Mouse (Mus musculus): ENCODE data around the gene Narfl.
A peak's percentile ranks its signal among the peaks of the same experiment; 100 is the strongest.

Narfl gene

GRCm38 (mm10) chr17:25761561-25761970 lies 12.0 kb upstream of the Narfl start:
- no peak for DNase-seq (ENCODE audit: extremely low spot score, low spot score)

- no peak for DNase-seq (ENCODE audit: extremely low spot score, low spot score)
Measured at GRCm38 (mm10) chr17:25762591-25762990, 11.0 kb upstream of the Narfl start.

DNA sequence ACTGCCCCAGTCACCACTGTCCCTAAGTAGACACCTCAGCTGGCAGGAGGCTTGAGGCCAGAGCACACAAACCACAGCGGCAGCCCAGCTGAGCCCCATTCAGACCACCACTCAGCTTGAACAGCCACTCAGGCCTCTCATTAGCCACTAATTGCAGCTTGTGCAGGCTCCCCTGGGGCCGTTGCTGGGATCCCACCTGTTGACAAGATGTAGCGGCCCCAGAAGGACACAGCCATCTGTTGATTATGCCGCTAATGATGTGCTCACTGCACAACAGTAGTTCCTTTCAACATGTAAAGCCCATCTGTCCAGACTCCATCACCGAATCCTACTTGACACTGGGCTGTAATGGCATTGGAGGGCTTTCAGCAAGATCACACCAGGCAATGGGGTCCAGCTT lies 7.7 kb upstream of the Narfl start:
- DNase-seq (ENCODE audit: extremely low spot score, low spot score): no peak

GRCm38 (mm10) chr17:25769331-25769730 lies 4.2 kb upstream of the Narfl start:
- no peak for DNase-seq (ENCODE audit: extremely low spot score, low spot score)

DNA sequence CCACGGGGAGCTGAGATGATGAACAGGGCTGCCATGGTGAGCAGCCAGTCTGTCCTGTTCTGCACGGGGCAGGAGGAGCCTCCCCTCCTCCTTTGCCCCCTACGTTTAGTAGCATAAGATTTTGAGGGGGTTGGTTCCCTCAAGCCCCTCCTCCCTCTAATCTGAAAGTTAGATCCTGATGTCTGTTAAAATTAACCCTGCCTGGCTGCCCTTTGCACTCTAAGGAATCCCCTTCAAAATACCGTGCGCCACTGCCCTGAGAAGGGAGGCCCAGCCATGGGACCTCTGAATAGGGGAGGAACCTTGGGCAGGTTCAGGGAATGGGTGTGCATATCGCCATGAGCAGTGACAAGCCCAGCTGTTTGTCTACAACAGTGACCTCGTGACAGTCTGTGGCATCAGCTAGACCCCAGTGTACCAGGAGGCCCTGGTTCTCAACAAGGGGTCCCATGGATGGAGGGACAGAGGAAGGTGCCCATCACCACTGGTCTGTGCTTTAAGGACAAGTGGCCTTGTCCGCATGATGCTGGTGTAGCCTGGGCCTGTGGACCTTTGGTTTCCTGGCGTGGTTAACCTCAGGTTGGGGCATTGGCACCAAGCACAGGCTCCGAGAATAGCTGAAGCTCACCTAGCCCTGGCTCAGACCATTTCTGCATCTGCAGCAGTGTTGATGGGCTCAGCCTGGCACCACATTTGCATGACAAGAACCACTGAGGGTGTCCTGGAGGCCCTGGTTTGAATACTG lies 1.9 kb downstream of the Narfl start:
- no peak for DNase-seq (ENCODE audit: extremely low spot score, low spot score)

DNA sequence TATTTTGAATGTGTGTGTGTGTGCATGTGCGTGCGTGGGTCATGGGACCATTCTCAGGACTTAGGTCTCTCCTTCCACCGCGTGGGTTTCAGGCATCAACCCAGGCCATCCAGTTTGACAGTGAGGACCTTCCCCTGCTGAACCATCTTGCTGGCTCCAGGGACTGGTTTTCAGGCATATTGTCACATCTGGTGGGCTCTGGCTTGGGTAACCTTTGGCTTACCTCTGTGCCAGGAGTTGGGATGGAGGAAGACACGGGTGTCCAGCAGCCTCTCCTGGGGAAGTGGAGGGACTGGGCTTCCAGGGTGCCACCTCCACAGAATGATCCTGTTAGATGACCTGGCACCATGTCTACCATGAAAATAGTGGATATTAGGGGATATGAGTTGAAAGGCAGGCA lies 4.4 kb downstream of the Narfl start:
- DNase-seq (ENCODE audit: extremely low spot score, low spot score): no peak

DNA sequence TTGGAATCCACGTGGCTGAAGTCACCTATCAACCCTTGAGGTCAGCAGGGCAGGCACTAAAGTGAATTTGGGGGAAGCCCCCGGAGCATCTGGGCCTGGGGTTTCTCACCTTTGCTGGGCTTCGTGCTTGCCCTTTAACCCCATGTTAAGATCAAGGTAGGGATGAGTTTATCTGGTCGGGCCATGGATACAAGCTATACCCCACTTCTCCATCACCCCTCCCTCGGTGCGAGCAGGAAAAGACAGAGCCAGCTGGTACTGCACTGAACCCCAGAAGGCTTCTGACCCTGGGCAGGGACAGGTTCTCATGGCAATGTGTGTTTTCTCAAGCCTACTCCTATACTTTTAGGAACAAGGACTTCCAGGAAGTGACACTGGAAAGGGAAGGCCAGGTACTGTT lies 7.8 kb downstream of the Narfl start:
- no peak for DNase-seq (ENCODE audit: extremely low spot score, low spot score)

GRCm38 (mm10) chr17:25783086-25783485 lies 9.5 kb downstream of the Narfl start:
- DNase-seq (ENCODE audit: extremely low spot score, low spot score): no peak

DNA sequence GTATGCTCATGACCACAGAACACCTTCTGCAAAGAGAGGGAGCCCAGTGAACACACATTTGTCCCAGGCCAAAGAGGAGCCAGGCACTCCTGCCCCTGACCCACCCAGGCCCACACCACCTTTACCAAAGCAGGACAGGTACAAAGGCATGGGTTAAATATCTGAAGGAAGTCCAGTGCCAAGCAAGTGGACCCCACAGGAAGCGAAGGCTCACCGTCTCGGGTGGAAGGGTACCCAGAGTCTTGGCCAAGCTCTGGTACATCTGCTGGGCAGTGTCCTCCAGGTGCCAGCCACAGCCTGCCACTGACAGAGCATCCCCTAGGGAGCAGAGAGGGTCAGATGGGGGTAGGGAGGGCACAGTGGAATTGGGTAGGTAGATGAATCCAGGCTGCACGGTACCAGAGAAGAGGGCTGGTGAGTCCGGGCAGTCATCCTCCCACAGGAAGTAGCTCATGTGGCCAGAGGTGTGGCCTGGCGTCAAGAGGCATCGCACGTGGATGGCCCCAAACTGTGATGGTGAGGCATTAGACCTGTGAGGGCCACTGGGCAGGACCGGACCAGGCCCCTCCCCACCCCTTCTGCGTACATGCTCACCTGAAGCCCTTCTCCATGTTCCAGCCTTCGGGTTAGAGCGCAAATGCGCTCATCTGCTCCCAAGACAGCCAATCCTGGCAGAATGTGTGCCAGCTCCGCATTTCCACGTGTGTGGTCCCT lies 10.4 kb downstream of the Narfl start:
- no peak for DNase-seq (ENCODE audit: extremely low spot score, low spot score)

DNA sequence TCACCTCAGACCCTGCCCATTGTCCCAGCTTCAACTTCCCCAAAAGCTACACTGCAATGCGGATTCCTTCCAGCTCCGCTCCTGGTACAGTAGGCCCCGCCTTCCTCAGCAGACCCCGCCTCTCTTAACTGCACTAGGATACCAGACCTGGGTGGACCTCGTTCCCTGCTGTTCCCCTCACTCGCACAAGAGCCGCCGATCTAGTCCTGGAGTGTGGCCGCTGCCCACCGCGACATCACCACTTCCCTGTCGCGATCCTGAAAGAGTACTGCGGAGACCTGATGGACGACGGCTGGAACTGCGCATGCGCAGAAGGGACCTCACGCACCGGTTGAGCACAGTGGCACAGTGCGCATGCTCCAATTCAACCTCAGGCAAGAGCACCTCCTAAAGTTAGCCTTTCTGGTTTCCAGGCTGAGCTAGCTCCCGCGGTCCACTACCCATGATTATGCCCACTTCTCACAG lies 11.7 kb downstream of the Narfl start, which contains the start of gene Haghl:
Gene Haghl (minus strand): TSS at position 393 of the 465 bp plus-strand sequence.
- DNase-seq (ENCODE audit: extremely low spot score, low spot score): peak; percentile 99

GRCm38 (mm10) chr17:25786280-25786679 lies 12.7 kb downstream of the Narfl start, which contains the start of gene Ccdc78:
TSS of gene Ccdc78 (plus strand) at chr17:25786580.
- DNase-seq (ENCODE audit: extremely low spot score, low spot score): no peak

GRCm38 (mm10) chr17:25786781-25787504 lies 13.4 kb downstream of the Narfl start:
- no peak for DNase-seq (ENCODE audit: extremely low spot score, low spot score)

DNA sequence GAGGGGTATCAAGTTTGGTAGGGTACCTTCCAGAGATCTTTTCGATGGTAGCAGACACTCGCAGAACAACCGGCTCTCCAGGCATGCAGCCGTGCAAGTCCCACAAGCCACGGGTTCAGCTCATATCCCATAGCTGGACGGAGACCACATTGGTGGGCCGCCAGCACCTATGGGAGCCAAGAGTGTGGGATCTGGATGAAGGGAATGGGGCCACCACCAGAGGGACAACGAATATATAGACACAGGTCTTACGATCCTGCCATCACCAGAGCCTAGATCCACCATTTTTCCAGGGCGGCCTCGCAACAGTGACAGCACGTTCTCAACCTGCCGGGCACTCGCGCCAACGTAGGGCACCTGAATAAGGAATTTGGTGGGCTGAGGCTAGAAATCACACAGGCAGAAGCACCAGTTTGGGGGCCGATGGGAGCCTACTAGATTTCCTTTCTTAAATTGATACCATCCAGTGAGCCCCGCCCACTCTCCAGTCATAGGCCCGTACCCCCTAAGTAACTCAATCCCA lies 17.8 kb downstream of the Narfl start:
- DNase-seq (ENCODE audit: extremely low spot score, low spot score): peak; percentile 35

GRCm38 (mm10) chr17:25791843-25792527 lies 18.4 kb downstream of the Narfl start:
- peak; percentile 89 for DNase-seq (ENCODE audit: extremely low spot score, low spot score)

DNA sequence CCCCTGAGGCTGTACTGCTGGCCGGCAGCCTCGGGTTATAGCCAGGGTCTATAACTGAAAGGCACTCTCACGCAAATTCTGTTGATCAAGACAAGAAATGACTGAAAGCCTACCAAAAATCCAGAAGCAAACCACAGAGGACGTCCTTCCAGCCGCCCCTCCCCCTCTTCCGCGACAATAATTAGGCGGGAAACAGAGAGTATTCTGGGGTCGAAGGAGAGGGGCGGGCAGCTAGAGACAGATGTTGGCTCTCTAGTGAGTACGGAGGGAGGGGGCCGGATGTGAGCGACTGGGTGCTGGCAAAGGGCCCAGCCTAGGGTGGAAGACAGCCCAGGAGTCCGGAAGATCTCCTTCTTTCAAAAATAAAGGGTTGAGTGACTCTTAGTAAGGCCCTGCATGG lies 19.0 kb downstream of the Narfl start, which contains the start of gene Fam173a:
Gene Fam173a (minus strand): TSS at position 287 of the 400 bp plus-strand sequence.
- peak; percentile 74 for DNase-seq (ENCODE audit: extremely low spot score, low spot score)

DNA sequence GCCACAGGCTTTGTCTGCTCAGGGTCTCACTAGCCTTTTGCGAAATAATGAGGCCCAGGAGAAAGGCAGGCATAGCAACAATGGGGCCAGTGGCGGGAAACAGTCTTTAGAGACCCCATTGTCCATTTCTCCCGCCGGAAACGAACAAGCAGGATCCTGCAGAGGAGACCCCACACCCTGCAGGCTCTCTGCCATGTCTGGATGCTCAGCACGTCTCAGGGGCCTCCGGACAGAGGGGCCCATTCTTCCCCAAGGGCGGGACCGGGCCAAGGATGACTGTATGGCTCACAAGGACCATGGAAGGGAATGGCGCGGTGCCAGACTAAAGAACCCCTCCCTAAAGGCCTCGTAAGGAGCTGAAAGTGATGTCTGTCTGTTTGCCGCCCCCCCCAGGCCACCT lies 20.6 kb downstream of the Narfl start:
- peak; percentile 49 for DNase-seq (ENCODE audit: extremely low spot score, low spot score)

DNA sequence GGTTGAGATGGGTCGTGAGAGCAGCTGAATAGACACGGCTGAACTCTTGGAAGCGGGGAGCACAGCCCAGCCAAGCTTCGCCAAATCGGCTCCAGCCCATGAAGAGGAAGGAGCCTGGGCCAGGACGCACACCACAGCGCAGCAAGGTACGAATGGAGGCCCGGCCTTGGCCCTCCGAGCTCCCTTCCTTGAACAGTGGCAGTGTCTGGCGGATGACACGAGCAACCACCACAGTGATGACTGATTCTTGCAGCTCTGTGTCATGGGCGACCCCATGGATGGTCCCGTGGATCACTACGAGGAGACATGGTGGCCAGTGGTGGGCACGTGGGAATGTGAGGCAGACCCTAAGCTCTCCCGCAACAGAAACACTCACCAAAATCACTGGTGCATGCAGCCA lies 21.4 kb downstream of the Narfl start:
- no peak for DNase-seq (ENCODE audit: extremely low spot score, low spot score)

GRCm38 (mm10) chr17:25795609-25796092 lies 22.1 kb downstream of the Narfl start, which contains the start of gene AC134908.4:
TSS of gene AC134908.4 (minus strand) at chr17:25795659.
- DNase-seq (ENCODE audit: extremely low spot score, low spot score): peak; percentile 88

DNA sequence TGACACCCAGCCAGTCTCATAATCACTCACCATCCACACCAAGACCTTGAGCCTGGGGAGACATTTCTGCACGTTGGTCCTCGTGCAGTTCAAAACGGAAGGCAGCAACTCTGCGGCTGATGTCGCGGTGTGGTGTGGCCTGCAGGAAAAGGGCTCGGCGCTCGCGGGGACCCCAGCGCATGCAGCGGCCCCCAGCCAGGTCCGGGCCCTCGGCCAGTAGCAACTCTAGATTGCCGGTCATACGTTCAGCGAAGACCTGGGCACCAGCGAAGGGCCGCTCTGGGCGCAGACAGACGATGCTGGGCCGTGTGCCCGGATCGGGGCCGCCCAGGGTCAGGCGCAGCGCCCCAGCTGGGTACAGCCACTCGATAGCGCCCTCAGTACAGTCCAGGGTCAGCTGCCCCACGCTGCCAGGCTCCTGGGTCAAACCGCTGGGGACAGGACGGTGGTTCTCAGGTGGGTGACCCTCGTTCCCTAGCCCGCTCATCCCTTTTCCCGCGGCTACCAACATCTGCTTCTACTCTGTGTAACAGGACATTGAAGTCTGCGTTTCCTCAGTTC lies 22.7 kb downstream of the Narfl start:
- DNase-seq (ENCODE audit: extremely low spot score, low spot score): peak; percentile 55

- peak; percentile 93 for DNase-seq (ENCODE audit: extremely low spot score, low spot score)
Measured at GRCm38 (mm10) chr17:25796951-25797369, 23.4 kb downstream of the Narfl start, which contains the start of gene Metrn. TSS of gene Metrn (minus strand) at chr17:25797136.

All from neural tube, embryonic 10.5 days (tissue).